Mouse (Mus musculus): ENCODE results near the gene Armcx3.
"Not testable (repeated sequence)": the region's sequence is repeated elsewhere in the genome, so short reads cannot be mapped to it uniquely, and the experiment has no call there.

Armcx3 gene

GRCm38 (mm10) chrX:134756434-134757292, at the start of gene Armcx3:
Armcx3 (plus strand) TSS chrX:134756595.
- no peak for DNase-seq (ENCODE audit: extremely low read depth, low read depth, low spot score)

- DNase-seq (ENCODE audit: extremely low read depth, low read depth, low spot score), result no peak
These were observed 39.5 kb upstream of the Armcx3 start for GRCm38 (mm10) chrX:134716863-134717262.

DNA sequence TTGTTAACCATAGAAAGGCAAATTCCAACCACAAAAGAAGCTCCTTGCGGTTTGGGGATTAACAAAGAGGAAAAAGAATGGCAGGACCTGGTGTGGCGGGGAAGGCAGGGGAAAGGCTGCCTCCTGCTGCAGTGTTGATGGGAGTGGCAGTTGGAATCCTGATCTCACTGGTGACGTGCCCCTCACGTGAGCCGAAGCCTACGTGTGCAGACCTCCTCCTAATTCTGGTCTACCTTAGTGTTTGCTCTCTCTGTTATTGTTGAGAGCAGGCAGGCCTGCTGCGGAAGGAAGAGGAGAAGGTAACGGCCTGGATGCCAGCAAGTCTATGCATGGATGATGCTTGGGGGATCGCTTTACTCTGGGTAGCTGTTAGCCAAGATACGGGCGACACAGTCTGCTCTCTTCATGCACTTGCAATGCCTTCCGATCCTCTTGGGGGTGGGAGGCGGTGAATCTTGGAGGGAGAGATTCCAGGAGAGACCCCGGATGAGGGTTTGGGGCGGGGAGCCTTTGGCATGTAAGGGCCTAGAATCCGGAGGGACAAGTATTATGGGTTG, 38.6 kb upstream of the Armcx3 start, which contains the start of gene Armcx1:
Gene Armcx1 (plus strand): TSS at position 212 of the 557 bp plus-strand sequence.
- DNase-seq (ENCODE audit: extremely low read depth, low read depth, low spot score), result no peak

GRCm38 (mm10) chrX:134718524-134718923, 37.9 kb upstream of the Armcx3 start:
- DNase-seq (ENCODE audit: extremely low read depth, low read depth, low spot score), result no peak

GRCm38 (mm10) chrX:134723762-134724161, 32.6 kb upstream of the Armcx3 start:
- DNase-seq (ENCODE audit: extremely low read depth, low read depth, low spot score), result not testable (repeated sequence)

- DNase-seq (ENCODE audit: extremely low read depth, low read depth, low spot score), result no peak
These were observed 26.6 kb upstream of the Armcx3 start for GRCm38 (mm10) chrX:134729778-134730177.

GRCm38 (mm10) chrX:134737796-134738195, 18.6 kb upstream of the Armcx3 start:
- DNase-seq (ENCODE audit: extremely low read depth, low read depth, low spot score), result no peak

- no peak for DNase-seq (ENCODE audit: extremely low read depth, low read depth, low spot score)
These were observed 17.2 kb upstream of the Armcx3 start for GRCm38 (mm10) chrX:134739160-134739559.

GRCm38 (mm10) chrX:134741862-134742261, 14.5 kb upstream of the Armcx3 start:
- DNase-seq (ENCODE audit: extremely low read depth, low read depth, low spot score), result no peak

DNA sequence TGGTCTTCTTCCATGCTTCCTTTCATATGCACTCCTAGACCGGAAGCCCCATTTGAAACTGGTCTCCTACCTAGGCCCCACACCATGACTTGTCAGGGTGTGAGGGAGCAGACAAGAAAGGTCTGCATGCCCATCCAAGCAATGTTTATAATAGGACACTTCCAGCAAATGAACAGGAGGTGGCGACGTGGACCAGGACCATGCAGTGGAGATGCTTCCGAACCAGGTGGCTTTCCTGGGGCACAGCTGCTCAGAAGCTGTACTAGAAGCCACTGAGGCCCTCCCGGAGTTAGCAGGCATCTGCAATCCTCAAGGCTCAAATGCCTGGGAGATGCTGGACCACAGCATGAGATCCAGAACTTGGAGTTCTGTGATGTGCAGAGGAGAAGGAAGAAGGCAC, 9.9 kb upstream of the Armcx3 start:
- DNase-seq (ENCODE audit: extremely low read depth, low read depth, low spot score), result no peak

DNA sequence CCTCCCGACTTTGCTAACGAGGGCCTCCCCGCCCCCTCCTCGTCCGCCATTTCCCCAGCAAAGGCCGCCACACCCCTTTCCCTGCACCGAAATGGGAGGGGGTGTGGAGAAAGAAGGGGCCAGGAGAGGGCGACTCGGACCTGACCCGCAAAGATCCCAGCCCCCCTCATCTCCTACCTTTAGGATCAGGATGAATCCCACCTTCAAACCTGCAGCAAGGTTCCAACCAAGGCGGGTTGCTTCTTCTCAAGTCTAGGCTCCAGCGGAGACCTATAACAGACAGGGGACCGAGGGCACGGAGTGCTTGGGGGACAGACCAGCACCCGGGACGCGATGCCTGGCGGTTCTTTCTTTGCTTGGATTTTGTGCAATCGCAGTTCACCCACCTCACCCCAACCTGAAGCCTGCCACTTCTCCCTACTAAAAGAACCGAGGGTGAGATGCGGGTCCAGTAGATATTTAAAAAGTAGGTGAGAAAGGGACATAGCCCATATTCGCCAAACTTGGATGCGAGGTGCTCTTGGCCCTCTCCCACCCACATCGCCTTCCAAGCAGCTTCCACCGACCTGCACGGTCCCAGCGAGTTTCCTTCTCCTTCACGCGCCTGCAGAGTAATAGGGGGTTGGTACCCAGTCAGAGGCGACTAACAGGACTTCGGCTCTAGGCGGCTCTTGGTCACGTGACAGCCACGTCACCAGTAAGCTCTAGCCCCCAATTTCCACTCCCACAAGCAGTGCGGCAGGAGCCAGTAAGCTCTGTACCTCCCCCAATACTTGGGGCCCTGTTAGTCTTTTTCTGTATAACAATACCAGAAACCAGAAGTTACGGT, 5.4 kb upstream of the Armcx3 start, which contains the start of gene Armcx6:
Gene Armcx6 (minus strand): TSS at position 654 of the 829 bp plus-strand sequence.
- DNase-seq (ENCODE audit: extremely low read depth, low read depth, low spot score), result no peak

- DNase-seq (ENCODE audit: extremely low read depth, low read depth, low spot score), result no peak
These were observed 4.5 kb upstream of the Armcx3 start for GRCm38 (mm10) chrX:134751910-134752309.

DNA sequence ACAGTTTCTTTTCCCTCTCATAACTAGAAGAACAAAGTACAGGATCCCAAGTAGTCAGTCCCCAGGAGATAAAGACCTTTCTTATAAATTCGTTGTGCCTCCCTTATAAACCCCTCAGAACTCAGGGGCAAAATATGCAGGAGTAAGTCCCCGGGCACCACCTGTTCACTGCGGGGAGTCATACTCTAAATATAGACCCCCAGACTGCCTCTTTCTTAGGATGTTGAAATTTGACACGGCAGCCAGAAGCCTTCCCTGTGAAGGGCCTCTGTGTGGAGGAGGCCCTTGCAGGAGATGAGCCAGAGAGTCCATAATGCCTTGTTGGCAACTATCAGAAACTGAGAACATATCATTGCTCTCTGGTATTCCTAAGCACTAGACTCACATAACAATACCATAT, 3.8 kb upstream of the Armcx3 start:
- DNase-seq (ENCODE audit: extremely low read depth, low read depth, low spot score), result no peak

- no peak for DNase-seq (ENCODE audit: extremely low read depth, low read depth, low spot score)
These were observed 1.0 kb downstream of the Armcx3 start for GRCm38 (mm10) chrX:134757293-134757995.

DNA sequence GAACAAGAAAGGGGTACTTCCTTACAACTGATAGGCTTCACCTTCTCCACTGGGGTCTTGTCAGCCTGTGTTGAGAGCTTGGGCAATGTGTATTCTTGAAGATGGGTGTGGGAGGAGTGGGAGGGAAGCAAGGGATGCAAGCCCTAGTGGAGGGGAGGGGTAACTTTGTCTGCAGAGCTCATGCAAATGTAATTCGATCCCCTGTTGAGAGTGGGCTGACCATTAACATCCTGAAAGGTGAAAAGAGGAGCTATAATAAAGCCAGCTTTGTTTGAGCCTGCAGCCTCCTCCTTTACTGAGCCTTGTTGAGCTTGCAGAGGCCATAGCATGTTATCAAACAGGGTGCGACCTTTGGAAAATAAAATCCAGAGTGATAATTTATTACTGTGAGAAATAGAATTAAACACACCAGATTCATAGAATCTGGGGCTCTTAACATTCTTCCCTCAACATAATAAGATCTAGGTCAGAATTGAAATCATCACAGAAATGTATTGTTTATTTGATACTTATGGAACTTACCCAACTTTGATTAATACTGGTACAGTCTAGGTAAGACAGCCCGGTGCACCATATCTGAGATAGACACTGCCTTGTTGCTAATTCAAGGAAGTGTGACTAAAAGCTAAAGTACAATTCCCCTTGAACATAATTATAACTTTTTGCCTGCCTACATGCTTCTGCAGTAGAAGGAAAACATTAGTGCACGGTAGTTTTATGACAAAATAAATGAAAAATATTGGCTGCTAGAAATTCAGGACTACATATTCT, 7.2 kb downstream of the Armcx3 start:
- not testable (repeated sequence) for DNase-seq (ENCODE audit: extremely low read depth, low read depth, low spot score)

DNA sequence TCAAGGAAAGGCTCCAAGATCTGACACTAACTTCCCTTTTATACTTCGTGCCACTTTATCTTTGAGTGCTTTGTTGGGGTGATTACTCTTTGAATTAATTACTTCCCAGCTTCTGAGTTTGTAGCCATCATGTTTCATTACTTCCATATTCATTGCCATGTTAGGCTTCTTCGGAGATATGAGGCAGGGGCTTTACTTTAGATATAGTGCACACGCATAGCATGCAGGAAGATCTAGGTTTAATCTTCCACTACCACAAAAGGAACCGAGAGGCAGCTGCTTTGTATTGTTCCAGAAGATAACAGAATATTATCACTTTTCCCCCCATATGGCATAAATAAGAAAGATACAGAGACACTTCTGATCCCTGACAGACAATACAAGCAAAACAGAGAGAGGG, 31.3 kb downstream of the Armcx3 start:
- no peak for DNase-seq (ENCODE audit: extremely low read depth, low read depth, low spot score)

DNA sequence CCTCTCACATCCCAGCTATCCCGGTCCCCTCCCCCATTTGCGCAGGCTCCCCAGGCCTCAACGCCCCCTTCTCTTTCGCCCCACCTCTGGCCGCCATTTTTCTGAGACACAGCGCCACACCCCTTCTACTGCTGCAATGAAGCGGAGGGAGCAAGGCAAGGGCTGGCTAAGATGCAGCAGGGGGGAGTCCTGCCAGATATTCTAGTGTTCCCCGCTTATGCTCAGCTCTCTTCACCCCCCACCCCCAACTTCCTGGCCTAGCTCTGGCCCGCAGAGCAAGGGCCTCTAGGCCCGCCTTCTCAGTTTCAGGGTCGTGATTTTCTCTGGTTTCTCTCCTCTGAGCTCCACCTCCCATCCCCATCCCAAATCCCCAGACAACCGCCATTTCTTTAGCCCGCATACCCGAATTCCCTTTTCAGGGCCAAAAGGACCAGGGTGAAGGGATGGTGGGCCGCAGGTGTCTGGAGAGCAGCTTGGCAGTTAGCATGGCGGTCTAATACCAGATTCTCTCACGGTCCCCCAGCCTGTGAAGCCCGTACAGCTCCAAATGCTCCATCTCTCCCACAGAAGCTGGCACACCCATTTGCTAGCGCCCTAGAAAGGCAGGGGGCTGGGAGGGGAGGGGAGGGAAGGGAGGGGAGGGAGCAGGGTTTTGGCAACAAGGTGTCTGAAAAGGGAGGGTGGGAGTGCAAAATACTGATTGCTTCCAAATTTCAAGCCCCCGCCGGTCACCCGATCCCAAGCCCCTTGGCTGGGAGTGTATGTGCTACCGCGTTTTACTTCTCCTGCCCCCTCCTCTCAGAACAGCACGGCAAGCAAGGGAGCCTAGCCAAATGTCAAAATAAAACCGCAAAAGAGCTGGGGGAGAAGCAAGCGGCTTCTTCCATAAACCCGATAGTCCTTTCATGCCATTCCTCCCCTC, 51.7 kb downstream of the Armcx3 start:
- DNase-seq (ENCODE audit: extremely low read depth, low read depth, low spot score), result no peak

DNA sequence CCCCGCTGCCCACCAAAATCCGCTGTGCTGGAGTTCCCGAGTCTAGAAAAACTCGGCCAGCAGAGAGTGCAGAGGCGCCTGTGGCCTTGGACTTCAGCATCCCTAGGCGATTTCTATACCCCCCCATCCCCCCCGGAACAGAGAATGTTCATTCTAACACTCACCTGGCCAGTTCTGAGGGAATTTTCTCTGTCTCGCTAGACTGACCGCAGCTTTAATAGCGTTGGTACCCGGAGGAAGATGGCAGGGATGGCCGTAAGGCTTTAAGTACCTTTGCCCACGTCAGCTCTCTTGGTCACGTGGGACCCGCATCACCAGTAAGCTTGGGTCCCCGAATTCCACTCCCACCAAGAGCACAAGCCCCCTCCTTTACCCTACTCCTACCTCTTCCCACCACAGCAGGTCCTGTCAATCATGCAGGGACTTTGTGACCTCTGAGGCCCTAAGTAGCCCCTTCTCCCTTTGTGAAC, 52.4 kb downstream of the Armcx3 start, which contains the start of gene Armcx2:
Gene Armcx2 (minus strand): TSS at position 467 of the 470 bp plus-strand sequence.
- no peak for DNase-seq (ENCODE audit: extremely low read depth, low read depth, low spot score)

All from fat pad, adult 2 months (tissue).